ENCODE assay signal across 10 mouse cellular contexts in the genomic region with DNA sequence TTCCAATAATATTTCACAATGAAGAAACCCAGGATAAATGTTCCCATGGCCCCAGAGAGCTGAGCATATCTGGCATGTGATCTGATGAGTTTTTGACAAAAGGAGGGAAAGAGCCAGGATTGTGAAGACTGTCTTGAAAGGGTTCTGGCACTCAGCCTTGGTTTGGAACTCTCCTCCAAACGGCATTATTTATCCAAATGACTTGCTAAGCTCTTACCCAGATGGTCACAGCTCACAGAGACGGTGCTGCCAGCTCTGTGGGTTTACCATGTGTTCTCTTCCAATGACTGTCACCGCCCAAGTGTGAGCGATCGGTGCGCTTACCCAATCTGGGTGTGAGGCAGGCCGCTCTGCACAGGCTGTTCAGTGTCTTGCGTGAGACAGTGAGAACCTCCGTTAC. TPM values are rescaled to one million over a fixed set of nuclear protein-coding genes. Genes with fewer than 3 reads are reported as not detected.
DNase-seq lines count a peak whose midpoint lies in the region; ATAC-seq lines count a peak whose summit lies in the region.
"Had no signal": no experiment of that assay in that cellular context is flagged by ENCODE, and none has a peak within 500 bp of the region (broad histone marks: within the 10 kb centered on the region; RNA-seq: fewer than 3 reads in every experiment).

No protein-coding gene starts in this region.

- no peaks in the 10 kb centered on the region for H3K36me3 ChIP-seq in neural tube, embryonic 13.5 days
- no peaks in the 10 kb centered on the region for H3K36me3 ChIP-seq in kidney, embryonic 14.5 days (ENCODE audit: control insufficient read depth, insufficient read depth, low read length)

- intact Hi-C loops in left cerebral cortex, postnatal 14 days (cut with DNase I): no loop called here

- no peaks in the 10 kb centered on the region for H3K9me3 ChIP-seq in neural tube, embryonic 13.5 days
- H3K9me3 ChIP-seq in kidney, embryonic 14.5 days (ENCODE audit: control insufficient read depth, low read length): no peaks in the 10 kb centered on the region

- H3K9ac ChIP-seq in neural tube, embryonic 13.5 days: no peak overlapping the region
- no peak overlapping the region for H3K9ac ChIP-seq in kidney, embryonic 14.5 days (ENCODE audit: low read depth, low read length)

- no peaks in the 10 kb centered on the region for H3K27me3 ChIP-seq in neural tube, embryonic 13.5 days
- no peaks in the 10 kb centered on the region for H3K27me3 ChIP-seq in kidney, embryonic 14.5 days (ENCODE audit: control insufficient read depth, insufficient read depth, low read length)
- H3K27me3 ChIP-seq: Patski had no signal

- ATAC-seq in neural tube, embryonic 13.5 days (ENCODE audit: low read depth): peak; percentile 52; the same call in 1 of the 2 replicates
- ATAC-seq in kidney, embryonic 14.5 days (ENCODE audit: low FRiP score, low TSS enrichment): no peak
- ATAC-seq: Patski had no signal

- 72% methylated on average over 9 of the region's 9 CpGs for WGBS in neural tube, embryonic 13.5 days
- 67% methylated on average over 9 of the region's 9 CpGs for WGBS in kidney, embryonic 14.5 days

- H3K4me2 ChIP-seq in neural tube, embryonic 13.5 days: no peak overlapping the region
- H3K4me2 ChIP-seq in kidney, embryonic 14.5 days (replicated peaks; ENCODE audit: low read depth, low read length): no peak overlapping the region

- no peak overlapping the region for H3K4me3 ChIP-seq in neural tube, embryonic 13.5 days
- no peak overlapping the region for H3K4me3 ChIP-seq in kidney, embryonic 14.5 days (ENCODE audit: low read length)

- peak overlapping the region; percentile 2; the same call in 1 of the 2 replicates for H3K27ac ChIP-seq in neural tube, embryonic 13.5 days (replicated peaks)
- H3K27ac ChIP-seq in kidney, embryonic 14.5 days (ENCODE audit: low read depth, low read length): no peak overlapping the region
- H3K27ac ChIP-seq: macrophage had no signal

- no peak for DNase-seq in neural tube, embryonic 10.5 days (ENCODE audit: extremely low spot score, low spot score)
- DNase-seq in frontal cortex, adult 2 months (ENCODE audit: extremely low spot score in 1 of 2, low spot score in 1 of 2): peak; percentile 67 to 81
- peak; percentile 69 to 82 for DNase-seq in left cerebral cortex, postnatal 14 days (ENCODE audit: low spot score in 2 of 2)
- peak; percentile 57 to 67 for DNase-seq in right cerebral cortex, adult 2 months (ENCODE audit: low spot score in 2 of 2)
- no peak for DNase-seq in spleen, adult 12 weeks (ENCODE audit: low spot score)
- no peak for DNase-seq in embryo, embryonic 10 days (ENCODE audit: low spot score)

- H3K4me1 ChIP-seq in neural tube, embryonic 13.5 days (replicated peaks): peaks cover 19% of the 10 kb centered on the region
- H3K4me1 ChIP-seq in kidney, embryonic 14.5 days (ENCODE audit: control insufficient read depth, insufficient read depth, low read length): peaks cover 11% of the 10 kb centered on the region; the same call in 1 of the 2 replicates

RNA-seq across cellular contexts. Expression of gene Tmem150c, which starts 50.7 kb away (rescaled TPM):
- 14.6 and 17.4 TPM in 2 replicates for polyA plus RNA-seq in neural tube, embryonic 13.5 days (2015; fragmentation: Nextera tagmentation; extraction: Ambion mirVana)
- 23.2 and 27.6 TPM in 2 replicates for polyA plus RNA-seq in frontal cortex, adult 2 months (2012; rRNA removed)
- 10 to 100 TPM; 46.2 to 48.8 TPM for total RNA-seq in left cerebral cortex, postnatal 14 days (2021)
- polyA plus RNA-seq in kidney, embryonic 14.5 days (2014; fragmentation: Nextera tagmentation; extraction: Ambion mirVana): 10.3 and 12.7 TPM in 2 replicates
- polyA plus RNA-seq: Patski had no signal

Comparison
In these comparisons a context has a peak if more than half of its experiments do, and no peak if none do; other contexts are left out.
1. DNase-seq: peak in frontal cortex, adult 2 months (2 of 2), left cerebral cortex, postnatal 14 days (2 of 2) and right cerebral cortex, adult 2 months (2 of 2); none in neural tube, embryonic 10.5 days (single experiment), spleen, adult 12 weeks (single experiment) and embryo, embryonic 10 days (single experiment).